Mouse (Mus musculus): ENCODE data around the gene Borcs8. TPM values are rescaled to one million over a fixed set of nuclear protein-coding genes. Genes with fewer than 3 reads are reported as not detected.

The Borcs8 gene
- polyA plus RNA-seq (2015; fragmentation: Nextera tagmentation; extraction: Ambion mirVana): 56.4 and 57.1 TPM in 2 replicates

- H3K4me3 ChIP-seq (ENCODE audit: low read length): peak within 1 kb of the TSS; percentile 58
- peak within 1 kb of the TSS; percentile 83 for H3K4me2 ChIP-seq (ENCODE audit: low read length)
- ATAC-seq: peak; percentile 97
- no peaks in the 10 kb centered on the region for H3K9me3 ChIP-seq (ENCODE audit: control insufficient read depth, low read length)
- peaks cover 15% of the 10 kb centered on the region for H3K36me3 ChIP-seq (ENCODE audit: control insufficient read depth, insufficient read depth, low read length)
- H3K9ac ChIP-seq (ENCODE audit: low read depth, low read length): peak within 1 kb of the TSS; percentile 73
- WGBS: 0% methylated on average over 46 of the region's 46 CpGs
- no peaks in the 10 kb centered on the region for H3K27me3 ChIP-seq (replicated peaks; ENCODE audit: control insufficient read depth, insufficient read depth, low read length)
- peak within 1 kb of the TSS; percentile 79 for H3K27ac ChIP-seq (ENCODE audit: low read depth, low read length)
- peaks cover 21% of the 10 kb centered on the region for H3K4me1 ChIP-seq (ENCODE audit: control insufficient read depth, insufficient read depth, low read depth, low read length)
These were observed at the start of gene Borcs8, which contains the start of the genes Rfxank and Mef2b for GRCm38 (mm10) chr8:70139026-70139857. Gene Borcs8, plus strand, starts transcription at chr8:70139499. Gene Rfxank, minus strand, starts transcription at chr8:70139154. Gene Mef2b, plus strand, starts transcription at chr8:70139711.

GRCm38 (mm10) chr8:70092786-70093185, 46.5 kb upstream of the Borcs8 start:
- Histone ChIP-seq H3K4me1 (ENCODE audit: control insufficient read depth, insufficient read depth, low read depth, low read length) (peaks cover 18% of the 10 kb centered on the region), H3K9me3 (ENCODE audit: control insufficient read depth, low read length) (no peaks in the 10 kb centered on the region; the same call in 1 of the 2 replicates), H3K4me3 (ENCODE audit: low read length) (no peak overlapping the region), H3K27ac (ENCODE audit: low read depth, low read length) (no peak overlapping the region), H3K9ac (ENCODE audit: low read depth, low read length) (no peak overlapping the region), H3K27me3 (replicated peaks; ENCODE audit: control insufficient read depth, insufficient read depth, low read length) (peaks cover 4% of the 10 kb centered on the region), H3K4me2 (ENCODE audit: low read length) (no peak overlapping the region), H3K36me3 (ENCODE audit: control insufficient read depth, insufficient read depth, low read length) (peaks cover 30% of the 10 kb centered on the region)
- no peak for ATAC-seq
- 69% methylated on average over 8 of the region's 8 CpGs for WGBS

GRCm38 (mm10) chr8:70099276-70099675, 40.0 kb upstream of the Borcs8 start:
- 81% methylated on average over 8 of the region's 8 CpGs for WGBS
- no peaks in the 10 kb centered on the region for H3K4me1 ChIP-seq (ENCODE audit: control insufficient read depth, insufficient read depth, low read depth, low read length)
- no peak for ATAC-seq

GRCm38 (mm10) chr8:70100241-70100640, 39.1 kb upstream of the Borcs8 start:
- peaks cover 63% of the 10 kb centered on the region for H3K36me3 ChIP-seq (ENCODE audit: control insufficient read depth, insufficient read depth, low read length)
- H3K27me3 ChIP-seq (replicated peaks; ENCODE audit: control insufficient read depth, insufficient read depth, low read length): no peaks in the 10 kb centered on the region
- no peaks in the 10 kb centered on the region for H3K4me1 ChIP-seq (ENCODE audit: control insufficient read depth, insufficient read depth, low read depth, low read length)
- no peak overlapping the region for H3K4me2 ChIP-seq (ENCODE audit: low read length)
- H3K4me3 ChIP-seq (ENCODE audit: low read length): no peak overlapping the region
- H3K9me3 ChIP-seq (ENCODE audit: control insufficient read depth, low read length): peaks cover 2% of the 10 kb centered on the region; the same call in 1 of the 2 replicates
- 88% methylated on average over 8 of the region's 8 CpGs for WGBS
- no peak overlapping the region for H3K27ac ChIP-seq (ENCODE audit: low read depth, low read length)
- no peak overlapping the region for H3K9ac ChIP-seq (ENCODE audit: low read depth, low read length)
- ATAC-seq: no peak

More at GRCm38 (mm10) chr8:70099276-70099675, 40.0 kb upstream of the Borcs8 start:
- Histone ChIP-seq H3K36me3 (ENCODE audit: control insufficient read depth, insufficient read depth, low read length) (peaks cover 68% of the 10 kb centered on the region), H3K4me2 (ENCODE audit: low read length) (no peak overlapping the region), H3K27me3 (replicated peaks; ENCODE audit: control insufficient read depth, insufficient read depth, low read length) (no peaks in the 10 kb centered on the region), H3K9ac (ENCODE audit: low read depth, low read length) (no peak overlapping the region), H3K4me3 (ENCODE audit: low read length) (no peak overlapping the region), H3K9me3 (ENCODE audit: control insufficient read depth, low read length) (peaks cover 2% of the 10 kb centered on the region; the same call in 1 of the 2 replicates), H3K27ac (ENCODE audit: low read depth, low read length) (no peak overlapping the region)

- peak; percentile 57; the same call in 1 of the 2 replicates for ATAC-seq
- WGBS: 17% methylated on average over 6 of the region's 6 CpGs
- no peak overlapping the region for H3K27ac ChIP-seq (ENCODE audit: low read depth, low read length)
- no peaks in the 10 kb centered on the region for H3K9me3 ChIP-seq (ENCODE audit: control insufficient read depth, low read length)
- no peaks in the 10 kb centered on the region for H3K27me3 ChIP-seq (replicated peaks; ENCODE audit: control insufficient read depth, insufficient read depth, low read length)
- H3K4me2 ChIP-seq (ENCODE audit: low read length): no peak overlapping the region
- H3K4me1 ChIP-seq (ENCODE audit: control insufficient read depth, insufficient read depth, low read depth, low read length): no peaks in the 10 kb centered on the region; the same call in 1 of the 2 replicates
- H3K4me3 ChIP-seq (ENCODE audit: low read length): no peak overlapping the region
- peaks cover 51% of the 10 kb centered on the region for H3K36me3 ChIP-seq (ENCODE audit: control insufficient read depth, insufficient read depth, low read length)
- no peak overlapping the region for H3K9ac ChIP-seq (ENCODE audit: low read depth, low read length)
These were observed 34.8 kb upstream of the Borcs8 start for GRCm38 (mm10) chr8:70104506-70104905.

DNA sequence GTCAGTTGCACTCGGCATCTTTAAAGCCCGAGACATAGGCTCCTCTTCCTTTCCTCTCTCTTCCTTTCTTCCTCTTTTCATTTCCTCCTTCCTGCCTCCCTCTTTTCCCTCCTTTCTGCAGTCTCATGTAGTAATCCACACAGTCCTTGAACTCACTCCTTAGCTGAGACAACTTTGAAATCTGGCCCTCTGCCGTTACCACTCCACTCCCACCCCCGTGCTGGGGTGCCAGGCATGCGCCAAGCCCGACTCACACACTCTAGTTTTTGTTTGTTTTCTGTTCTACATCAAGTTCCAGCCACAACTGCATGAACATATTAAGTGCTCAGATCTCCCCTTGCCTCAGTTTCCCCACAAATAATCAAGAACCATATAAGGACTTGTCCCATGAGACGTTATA, 34.4 kb upstream of the Borcs8 start:
- Histone ChIP-seq H3K36me3 (ENCODE audit: control insufficient read depth, insufficient read depth, low read length) (peaks cover 51% of the 10 kb centered on the region), H3K27me3 (replicated peaks; ENCODE audit: control insufficient read depth, insufficient read depth, low read length) (no peaks in the 10 kb centered on the region), H3K27ac (ENCODE audit: low read depth, low read length) (no peak overlapping the region), H3K9me3 (ENCODE audit: control insufficient read depth, low read length) (no peaks in the 10 kb centered on the region), H3K4me1 (ENCODE audit: control insufficient read depth, insufficient read depth, low read depth, low read length) (no peaks in the 10 kb centered on the region; the same call in 1 of the 2 replicates), H3K4me2 (ENCODE audit: low read length) (no peak overlapping the region), H3K9ac (ENCODE audit: low read depth, low read length) (no peak overlapping the region), H3K4me3 (ENCODE audit: low read length) (no peak overlapping the region)
- 83% methylated on average over 7 of the region's 7 CpGs for WGBS
- ATAC-seq: no peak

GRCm38 (mm10) chr8:70110451-70110850, 28.8 kb upstream of the Borcs8 start:
- 93% methylated on average over 2 of the region's 2 CpGs for WGBS
- Histone ChIP-seq H3K4me3 (ENCODE audit: low read length) (no peak overlapping the region), H3K27ac (ENCODE audit: low read depth, low read length) (no peak overlapping the region), H3K4me2 (ENCODE audit: low read length) (no peak overlapping the region), H3K9me3 (ENCODE audit: control insufficient read depth, low read length) (no peaks in the 10 kb centered on the region), H3K27me3 (replicated peaks; ENCODE audit: control insufficient read depth, insufficient read depth, low read length) (no peaks in the 10 kb centered on the region), H3K36me3 (ENCODE audit: control insufficient read depth, insufficient read depth, low read length) (peaks cover 36% of the 10 kb centered on the region), H3K9ac (ENCODE audit: low read depth, low read length) (no peak overlapping the region), H3K4me1 (ENCODE audit: control insufficient read depth, insufficient read depth, low read depth, low read length) (peaks cover 4% of the 10 kb centered on the region)
- no peak for ATAC-seq

DNA sequence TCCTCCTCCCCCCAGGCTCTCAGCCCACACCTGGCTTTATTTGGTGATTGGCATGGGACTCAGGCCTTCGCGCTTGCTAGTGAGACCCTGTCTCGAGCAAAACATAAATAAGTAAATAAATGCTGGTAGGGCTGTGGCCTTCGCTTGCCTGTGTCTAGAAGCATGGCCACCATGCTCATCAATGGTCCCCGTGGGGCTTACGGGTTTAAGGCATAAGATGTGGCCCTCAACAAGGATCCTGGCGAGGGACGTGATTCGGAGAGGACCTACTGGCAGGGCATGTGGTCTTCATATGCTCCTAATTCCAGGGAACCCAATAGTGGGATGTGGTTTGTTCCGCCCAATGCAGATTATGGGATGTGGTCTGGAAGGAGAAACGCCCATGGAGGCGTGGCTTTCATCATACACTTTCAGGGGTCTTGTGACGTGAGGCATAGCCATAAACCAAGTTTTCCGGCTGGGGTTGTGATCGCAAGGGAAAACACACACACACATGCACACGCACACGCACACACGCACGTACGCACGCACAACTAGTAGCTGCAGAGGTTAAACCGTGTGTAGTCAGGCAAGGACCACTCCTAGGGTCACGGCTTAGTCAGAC, 28.0 kb upstream of the Borcs8 start:
- H3K9ac ChIP-seq (ENCODE audit: low read depth, low read length): no peak overlapping the region
- no peaks in the 10 kb centered on the region for H3K9me3 ChIP-seq (ENCODE audit: control insufficient read depth, low read length)
- peaks cover 4% of the 10 kb centered on the region for H3K4me1 ChIP-seq (ENCODE audit: control insufficient read depth, insufficient read depth, low read depth, low read length)
- WGBS: 60% methylated on average over 23 of the region's 23 CpGs
- peaks cover 38% of the 10 kb centered on the region for H3K36me3 ChIP-seq (ENCODE audit: control insufficient read depth, insufficient read depth, low read length)
- ATAC-seq: no peak
- no peak overlapping the region for H3K4me2 ChIP-seq (ENCODE audit: low read length)
- H3K27me3 ChIP-seq (replicated peaks; ENCODE audit: control insufficient read depth, insufficient read depth, low read length): no peaks in the 10 kb centered on the region
- H3K4me3 ChIP-seq (ENCODE audit: low read length): no peak overlapping the region
- no peak overlapping the region for H3K27ac ChIP-seq (ENCODE audit: low read depth, low read length)

DNA sequence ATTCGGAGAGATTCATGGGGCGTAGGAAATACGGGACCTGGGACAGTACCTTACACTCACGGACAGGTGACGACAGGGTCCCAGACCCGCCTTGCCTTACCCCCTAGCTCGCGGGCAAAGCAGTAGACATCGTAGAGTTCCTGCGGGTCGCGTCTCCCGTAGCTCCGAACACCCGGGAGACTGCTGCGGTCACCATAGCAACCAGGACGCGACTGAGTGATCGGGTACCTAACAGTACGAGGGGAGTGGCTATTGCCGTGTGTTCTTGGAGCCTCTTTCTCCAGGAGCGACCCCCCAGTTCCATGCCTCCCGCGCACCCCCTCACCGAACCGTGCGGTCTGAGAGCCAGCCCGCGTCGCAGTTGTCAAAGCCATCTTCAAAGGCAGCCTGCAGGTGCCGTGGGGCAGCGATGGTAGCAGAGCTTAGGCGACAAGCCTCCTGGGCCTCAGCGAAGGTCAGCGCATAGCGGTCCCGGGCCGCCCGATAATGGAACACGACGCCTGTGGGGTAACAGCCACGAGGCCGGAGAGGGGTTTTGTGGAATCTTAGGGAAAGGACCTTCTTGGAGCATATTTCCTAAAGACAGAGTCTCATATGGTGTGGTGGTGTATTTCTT, 26.8 kb upstream of the Borcs8 start:
- WGBS: 10% methylated on average over 41 of the region's 43 CpGs
- H3K27ac ChIP-seq (ENCODE audit: low read depth, low read length): no peak overlapping the region
- no peaks in the 10 kb centered on the region for H3K9me3 ChIP-seq (ENCODE audit: control insufficient read depth, low read length)
- ATAC-seq: peak; percentile 22; the same call in 1 of the 2 replicates
- H3K4me3 ChIP-seq (ENCODE audit: low read length): no peak overlapping the region
- H3K27me3 ChIP-seq (replicated peaks; ENCODE audit: control insufficient read depth, insufficient read depth, low read length): no peaks in the 10 kb centered on the region
- H3K36me3 ChIP-seq (ENCODE audit: control insufficient read depth, insufficient read depth, low read length): peaks cover 31% of the 10 kb centered on the region
- no peak overlapping the region for H3K9ac ChIP-seq (ENCODE audit: low read depth, low read length)
- H3K4me2 ChIP-seq (ENCODE audit: low read length): no peak overlapping the region
- H3K4me1 ChIP-seq (ENCODE audit: control insufficient read depth, insufficient read depth, low read depth, low read length): peaks cover 16% of the 10 kb centered on the region
